Mouse (Mus musculus) brain, embryonic 14.5 days (tissue): ENCODE measurements at regions not wholly inside any gene's neighbourhood (a gene's known extent, or its start where the extent isn't known, plus 50 kb on each side); places are given as distances from the start of the nearest gene placed in this dataset.

ENCODE experiments used
- CTCF ChIP-seq: fragments of 200-500 bp; IDR thresholded peaks from 2 replicates; pipeline ENCODE4 v1.5.1; 2012; ENCODE audit warnings: inconsistent platforms, mild to moderate bottlenecking, moderate library complexity, borderline replicate concordance; ENCODE audit not compliant: insufficient read depth, insufficient read length; ENCODE audit errors: extremely low read depth
- POLR2A ChIP-seq: fragments of 200-500 bp; IDR thresholded peaks from 2 replicates; pipeline ENCODE4 v1.6.1; 2012; ENCODE audit warnings: mild to moderate bottlenecking, inconsistent platforms, borderline replicate concordance; ENCODE audit not compliant: poor library complexity, insufficient read depth, insufficient read length, severe bottlenecking; ENCODE audit errors: extremely low read depth

DNA sequence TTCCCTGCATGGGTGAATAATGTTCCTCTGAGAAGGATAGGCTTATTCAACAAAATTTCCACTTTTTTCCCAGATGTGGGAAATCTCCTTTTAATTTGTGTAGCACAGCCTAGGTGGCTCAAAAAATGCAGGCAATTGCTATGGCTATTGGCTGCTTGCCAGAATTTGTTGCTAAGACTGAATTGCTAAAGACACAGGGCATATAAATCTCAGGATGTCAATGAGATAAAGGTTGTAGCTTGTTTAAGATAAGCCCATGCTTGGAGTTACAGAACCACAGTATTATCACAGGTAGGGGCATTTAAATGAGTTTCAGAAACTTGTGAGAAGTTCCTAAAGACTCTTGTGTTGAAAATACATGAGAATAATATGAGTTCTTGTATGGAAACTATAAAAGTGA, 1203.0 kb upstream of the Tacstd2 start:
- TF ChIP-seq CTCF (no peak), POLR2A (no peak)
